Mouse (Mus musculus): ENCODE measurements around the gene Large1. TPM values are rescaled to one million over a fixed set of nuclear protein-coding genes. Genes with fewer than 3 reads are reported as not detected.
"Not testable (repeated sequence)": the region's sequence is repeated elsewhere in the genome, so short reads cannot be mapped to it uniquely, and the experiment has no call there.

Large1 gene
- polyA plus RNA-seq, 1 experiment from 2014 or later, result 12.5 TPM

- Histone ChIP-seq H3K36me3 (ENCODE audit: control insufficient read depth, insufficient read depth, low read length) (no peaks in the 10 kb centered on the region), H3K27me3 (replicated peaks; ENCODE audit: control insufficient read depth, insufficient read depth, low read length) (no peaks in the 10 kb centered on the region), H3K9me3 (ENCODE audit: control insufficient read depth, low read length) (no peaks in the 10 kb centered on the region), H3K9ac (ENCODE audit: low read depth, low read length) (no peak overlapping the region), H3K27ac (replicated peaks; ENCODE audit: low read depth, low read length) (no peak overlapping the region), H3K4me3 (ENCODE audit: low read depth, low read length) (no peak overlapping the region), H3K4me2 (ENCODE audit: low read depth, low read length) (no peak overlapping the region), H3K4me1 (ENCODE audit: control insufficient read depth, insufficient read depth, low read length) (no peaks in the 10 kb centered on the region)
- ATAC-seq (ENCODE audit: low read depth), result peak; percentile 26; the same call in 1 of the 2 replicates
- peak; percentile 55 for DNase-seq (ENCODE audit: low spot score)
- 40% methylated on average over 2 of the region's 2 CpGs for WGBS
These were observed 345.9 kb downstream of the Large1 start for GRCm38 (mm10) chr8:73007489-73007888.

- peak; percentile 56 for DNase-seq (ENCODE audit: low spot score)
These were observed 349.5 kb downstream of the Large1 start for GRCm38 (mm10) chr8:73003858-73004257.

GRCm38 (mm10) chr8:72993831-72994230, 359.5 kb downstream of the Large1 start:
- no peak overlapping the region for H3K4me2 ChIP-seq (ENCODE audit: low read depth, low read length)
- no peak overlapping the region for H3K9ac ChIP-seq (ENCODE audit: low read depth, low read length)
- no peak overlapping the region for H3K4me3 ChIP-seq (ENCODE audit: low read depth, low read length)
- H3K27ac ChIP-seq (replicated peaks; ENCODE audit: low read depth, low read length), result no peak overlapping the region
- DNase-seq (ENCODE audit: low spot score), result no peak
- no peaks in the 10 kb centered on the region for H3K36me3 ChIP-seq (ENCODE audit: control insufficient read depth, insufficient read depth, low read length)
- H3K4me1 ChIP-seq (ENCODE audit: control insufficient read depth, insufficient read depth, low read length), result no peaks in the 10 kb centered on the region
- H3K9me3 ChIP-seq (ENCODE audit: control insufficient read depth, low read length), result no peaks in the 10 kb centered on the region
- H3K27me3 ChIP-seq (replicated peaks; ENCODE audit: control insufficient read depth, insufficient read depth, low read length), result no peaks in the 10 kb centered on the region
- WGBS, result 86% methylated on average over 1 of the region's 1 CpGs
- ATAC-seq (ENCODE audit: low read depth), result no peak

More at GRCm38 (mm10) chr8:73003858-73004257, 349.5 kb downstream of the Large1 start:
- 50% methylated on average over 2 of the region's 2 CpGs for WGBS
- no peak for ATAC-seq (ENCODE audit: low read depth)
- Histone ChIP-seq H3K27ac (replicated peaks; ENCODE audit: low read depth, low read length) (no peak overlapping the region), H3K9me3 (ENCODE audit: control insufficient read depth, low read length) (no peaks in the 10 kb centered on the region), H3K27me3 (replicated peaks; ENCODE audit: control insufficient read depth, insufficient read depth, low read length) (no peaks in the 10 kb centered on the region), H3K4me3 (ENCODE audit: low read depth, low read length) (no peak overlapping the region), H3K4me1 (ENCODE audit: control insufficient read depth, insufficient read depth, low read length) (no peaks in the 10 kb centered on the region), H3K4me2 (ENCODE audit: low read depth, low read length) (no peak overlapping the region), H3K36me3 (ENCODE audit: control insufficient read depth, insufficient read depth, low read length) (no peaks in the 10 kb centered on the region), H3K9ac (ENCODE audit: low read depth, low read length) (no peak overlapping the region)

- 78% methylated on average over 2 of the region's 2 CpGs for WGBS
- DNase-seq (ENCODE audit: low spot score) (no peak), ATAC-seq (ENCODE audit: low read depth) (no peak)
- Histone ChIP-seq H3K9me3 (ENCODE audit: control insufficient read depth, low read length) (no peaks in the 10 kb centered on the region), H3K4me1 (ENCODE audit: control insufficient read depth, insufficient read depth, low read length) (no peaks in the 10 kb centered on the region), H3K27ac (replicated peaks; ENCODE audit: low read depth, low read length) (no peak overlapping the region), H3K4me2 (ENCODE audit: low read depth, low read length) (no peak overlapping the region), H3K9ac (ENCODE audit: low read depth, low read length) (no peak overlapping the region), H3K27me3 (replicated peaks; ENCODE audit: control insufficient read depth, insufficient read depth, low read length) (no peaks in the 10 kb centered on the region), H3K4me3 (ENCODE audit: low read depth, low read length) (no peak overlapping the region), H3K36me3 (ENCODE audit: control insufficient read depth, insufficient read depth, low read length) (no peaks in the 10 kb centered on the region)
These were observed 362.9 kb downstream of the Large1 start for GRCm38 (mm10) chr8:72990425-72990824.

GRCm38 (mm10) chr8:72982832-72983231, 370.5 kb downstream of the Large1 start:
- Histone ChIP-seq H3K27me3 (replicated peaks; ENCODE audit: control insufficient read depth, insufficient read depth, low read length) (no peaks in the 10 kb centered on the region), H3K36me3 (ENCODE audit: control insufficient read depth, insufficient read depth, low read length) (no peaks in the 10 kb centered on the region), H3K4me2 (ENCODE audit: low read depth, low read length) (no peak overlapping the region), H3K27ac (replicated peaks; ENCODE audit: low read depth, low read length) (no peak overlapping the region), H3K9ac (ENCODE audit: low read depth, low read length) (no peak overlapping the region), H3K4me3 (ENCODE audit: low read depth, low read length) (no peak overlapping the region), H3K9me3 (ENCODE audit: control insufficient read depth, low read length) (no peaks in the 10 kb centered on the region), H3K4me1 (ENCODE audit: control insufficient read depth, insufficient read depth, low read length) (no peaks in the 10 kb centered on the region)
- DNase-seq (ENCODE audit: low spot score), result no peak
- ATAC-seq (ENCODE audit: low read depth), result no peak
- WGBS, result 97% methylated on average over 1 of the region's 1 CpGs

- Histone ChIP-seq H3K36me3 (ENCODE audit: control insufficient read depth, insufficient read depth, low read length) (no peaks in the 10 kb centered on the region), H3K9me3 (ENCODE audit: control insufficient read depth, low read length) (no peaks in the 10 kb centered on the region), H3K27ac (replicated peaks; ENCODE audit: low read depth, low read length) (no peak overlapping the region), H3K4me1 (ENCODE audit: control insufficient read depth, insufficient read depth, low read length) (no peaks in the 10 kb centered on the region), H3K4me3 (ENCODE audit: low read depth, low read length) (no peak overlapping the region), H3K27me3 (replicated peaks; ENCODE audit: control insufficient read depth, insufficient read depth, low read length) (no peaks in the 10 kb centered on the region), H3K9ac (ENCODE audit: low read depth, low read length) (no peak overlapping the region), H3K4me2 (ENCODE audit: low read depth, low read length) (no peak overlapping the region)
- DNase-seq (ENCODE audit: low spot score) (no peak), ATAC-seq (ENCODE audit: low read depth) (no peak)
- WGBS, result 80% methylated on average over 3 of the region's 3 CpGs
These were observed 398.3 kb downstream of the Large1 start for GRCm38 (mm10) chr8:72955074-72955473.

- DNase-seq (ENCODE audit: low spot score); H3K4me3 ChIP-seq (ENCODE audit: low read depth, low read length); H3K27me3 ChIP-seq (replicated peaks; ENCODE audit: control insufficient read depth, insufficient read depth, low read length); H3K27ac ChIP-seq (replicated peaks; ENCODE audit: low read depth, low read length); H3K9ac ChIP-seq (ENCODE audit: low read depth, low read length); ATAC-seq (ENCODE audit: low read depth); H3K9me3 ChIP-seq (ENCODE audit: control insufficient read depth, low read length); H3K4me2 ChIP-seq (ENCODE audit: low read depth, low read length); H3K4me1 ChIP-seq (ENCODE audit: control insufficient read depth, insufficient read depth, low read length); H3K36me3 ChIP-seq (ENCODE audit: control insufficient read depth, insufficient read depth, low read length): not testable (repeated sequence)
- 73% methylated on average over 8 of the region's 8 CpGs for WGBS
These were observed 411.9 kb downstream of the Large1 start for GRCm38 (mm10) chr8:72941393-72941792.

- Histone ChIP-seq H3K9ac (ENCODE audit: low read depth, low read length) (no peak overlapping the region), H3K27ac (replicated peaks; ENCODE audit: low read depth, low read length) (no peak overlapping the region), H3K4me3 (ENCODE audit: low read depth, low read length) (no peak overlapping the region), H3K36me3 (ENCODE audit: control insufficient read depth, insufficient read depth, low read length) (no peaks in the 10 kb centered on the region), H3K4me1 (ENCODE audit: control insufficient read depth, insufficient read depth, low read length) (no peaks in the 10 kb centered on the region), H3K4me2 (ENCODE audit: low read depth, low read length) (no peak overlapping the region), H3K27me3 (replicated peaks; ENCODE audit: control insufficient read depth, insufficient read depth, low read length) (no peaks in the 10 kb centered on the region), H3K9me3 (ENCODE audit: control insufficient read depth, low read length) (no peaks in the 10 kb centered on the region)
- DNase-seq (ENCODE audit: low spot score), result peak; percentile 38
- 48% methylated on average over 2 of the region's 2 CpGs for WGBS
- no peak; the same call in 1 of the 2 replicates for ATAC-seq (ENCODE audit: low read depth)
These were observed 434.0 kb downstream of the Large1 start for GRCm38 (mm10) chr8:72919182-72919902.

- Histone ChIP-seq H3K9me3 (ENCODE audit: control insufficient read depth, low read length) (no peaks in the 10 kb centered on the region), H3K4me1 (ENCODE audit: control insufficient read depth, insufficient read depth, low read length) (no peaks in the 10 kb centered on the region), H3K9ac (ENCODE audit: low read depth, low read length) (no peak overlapping the region), H3K36me3 (ENCODE audit: control insufficient read depth, insufficient read depth, low read length) (no peaks in the 10 kb centered on the region), H3K27me3 (replicated peaks; ENCODE audit: control insufficient read depth, insufficient read depth, low read length) (no peaks in the 10 kb centered on the region), H3K4me3 (ENCODE audit: low read depth, low read length) (no peak overlapping the region), H3K4me2 (ENCODE audit: low read depth, low read length) (no peak overlapping the region), H3K27ac (replicated peaks; ENCODE audit: low read depth, low read length) (no peak overlapping the region)
- WGBS, result 55% methylated on average over 4 of the region's 4 CpGs
- DNase-seq (ENCODE audit: low spot score) (no peak), ATAC-seq (ENCODE audit: low read depth) (no peak)
These were observed 447.8 kb downstream of the Large1 start for GRCm38 (mm10) chr8:72905491-72905890.

Data from embryonic facial prominence, embryonic 14.5 days (tissue).